ENCODE assay signal across 24 mouse cellular contexts in genomic region chr10:107989913-107990312, GRCm38 (mm10).
"Had no signal": no experiment of that assay in that cellular context is flagged by ENCODE, and none has a peak within 500 bp of the region (broad histone marks: within the 10 kb centered on the region; RNA-seq: fewer than 3 reads in every experiment).

No protein-coding gene starts in this region.

- H3K27ac ChIP-seq: heart, embryonic 10.5 days; hindbrain, embryonic 13.5 days; hindbrain, embryonic 15.5 days; hindbrain, postnatal 0 days; kidney, embryonic 15.5 days; kidney, postnatal 0 days; limb, embryonic 13.5 days; limb, embryonic 15.5 days; liver, embryonic 12.5 days had no signal

- H3K9ac ChIP-seq: heart, embryonic 12.5 days; hindbrain, embryonic 13.5 days; hindbrain, embryonic 15.5 days; kidney, embryonic 15.5 days; limb, embryonic 13.5 days; limb, embryonic 15.5 days; liver, embryonic 12.5 days had no signal

- H3K9me3 ChIP-seq: heart, embryonic 10.5 days; heart, embryonic 12.5 days; hindbrain, embryonic 13.5 days; hindbrain, embryonic 15.5 days; kidney, embryonic 15.5 days; limb, embryonic 13.5 days; limb, embryonic 15.5 days; liver, embryonic 12.5 days had no signal

- H3K4me2 ChIP-seq: heart, embryonic 12.5 days; hindbrain, embryonic 13.5 days; hindbrain, embryonic 15.5 days; kidney, embryonic 15.5 days; limb, embryonic 13.5 days; limb, embryonic 15.5 days; liver, embryonic 12.5 days had no signal

- H3K4me1 ChIP-seq: heart, embryonic 10.5 days; hindbrain, embryonic 13.5 days; hindbrain, embryonic 15.5 days; kidney, embryonic 15.5 days; limb, embryonic 13.5 days; limb, embryonic 15.5 days; liver, embryonic 12.5 days had no signal

- ATAC-seq: hindbrain, postnatal 0 days; intestine, embryonic 16.5 days; liver, embryonic 12.5 days had no signal

- H3K36me3 ChIP-seq: heart, embryonic 10.5 days; heart, embryonic 12.5 days; hindbrain, embryonic 13.5 days; hindbrain, embryonic 15.5 days; kidney, embryonic 15.5 days; limb, embryonic 13.5 days; limb, embryonic 15.5 days; liver, embryonic 12.5 days had no signal

- DNase-seq: gastrocnemius, postnatal 14 days; gastrocnemius, postnatal 36 days; heart, adult 18-20 months; heart, postnatal 10 days; heart, postnatal 4 days; kidney, adult 11 months; kidney, adult 2 months; kidney, adult 9 months; kidney, postnatal 14 days; kidney, postnatal 36 days; layer of hippocampus, adult 9-11 months; layer of hippocampus, postnatal 36 days; left cerebral cortex, postnatal 4 days had no signal

- H3K27me3 ChIP-seq: heart, embryonic 12.5 days; hindbrain, embryonic 13.5 days; hindbrain, embryonic 15.5 days; kidney, embryonic 15.5 days; limb, embryonic 13.5 days; limb, embryonic 15.5 days; liver, embryonic 12.5 days had no signal

- H3K4me3 ChIP-seq: heart, embryonic 10.5 days; heart, embryonic 12.5 days; hindbrain, embryonic 13.5 days; hindbrain, embryonic 15.5 days; kidney, embryonic 15.5 days; limb, embryonic 13.5 days; limb, embryonic 15.5 days; liver, embryonic 12.5 days had no signal
